Mouse (Mus musculus): ENCODE data around the gene Sgta. TPM values are rescaled to one million over a fixed set of nuclear protein-coding genes. Genes with fewer than 3 reads are reported as not detected.
A peak's percentile ranks its signal among the peaks of the same experiment; 100 is the strongest.

Sgta gene
- 242 and 251 TPM in 2 replicates for polyA plus RNA-seq (2016; fragmentation: Nextera tagmentation; extraction: Ambion mirVana)

DNA sequence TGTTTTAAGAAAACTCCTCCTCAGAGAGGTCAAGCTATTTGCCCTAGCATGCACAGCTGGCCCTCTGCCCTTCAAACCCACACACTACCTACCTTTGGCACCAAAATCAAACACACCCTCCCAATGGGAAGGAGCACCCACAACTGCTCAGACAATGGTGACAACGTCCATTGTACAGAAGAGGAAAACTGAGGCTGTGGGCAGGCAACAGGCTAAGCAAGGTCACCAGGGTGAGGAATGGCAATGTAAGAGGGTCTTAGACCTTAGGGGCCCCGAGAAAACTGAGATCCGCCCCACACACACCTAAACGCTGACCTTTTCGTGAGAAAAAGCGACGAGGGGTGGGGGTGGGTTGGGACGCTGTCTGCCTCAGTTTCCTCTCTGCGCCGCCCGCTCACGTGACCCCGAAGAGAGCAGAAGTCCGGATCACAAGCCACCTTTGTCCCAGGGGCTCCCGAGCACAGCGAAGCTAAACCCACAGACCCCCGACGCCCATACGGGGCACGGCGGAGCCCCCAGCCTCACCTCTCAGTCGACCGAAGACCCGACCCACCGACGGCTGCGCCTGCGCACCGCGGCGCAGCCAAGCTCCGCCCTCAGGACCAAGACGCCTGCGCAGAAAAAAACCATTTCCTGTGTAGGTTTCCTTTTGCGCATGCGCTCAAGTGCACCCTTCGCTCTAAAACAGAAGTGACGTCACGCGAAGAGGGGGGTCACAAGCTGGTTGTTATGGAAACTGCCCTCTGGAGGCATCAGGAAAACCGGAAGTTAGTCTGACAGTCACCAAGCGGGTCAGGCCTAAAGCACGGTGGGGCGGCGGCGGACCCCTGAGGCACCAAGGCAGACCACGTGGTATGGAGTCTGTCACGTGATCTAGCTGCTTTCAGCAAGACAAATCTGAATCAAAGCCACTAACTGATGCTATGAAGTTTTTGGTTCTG is at the start of gene Sgta:
Sgta (minus strand) TSS at position 579 of the 941 bp plus-strand sequence.
- peak within 1 kb of the TSS; percentile 91 for H3K9ac ChIP-seq
- 0 out of 2 replicates have a peak within 1 kb of the TSS, but pooled peaks have one; percentile 30 for H3K27ac ChIP-seq
- H3K36me3 ChIP-seq, result 0 out of 2 replicates have a peak, but pooled peaks cover 16% of the 10 kb centered on the region
- under 1% methylated on average over 48 of the region's 48 CpGs for WGBS
- no peaks in the 10 kb centered on the region for H3K27me3 ChIP-seq
- peak; percentile 89 for ATAC-seq (ENCODE audit: insufficient number of reproducible peaks, insufficient read depth, low FRiP score, low TSS enrichment)
- peak within 1 kb of the TSS; percentile 94 for H3K4me2 ChIP-seq (replicated peaks)
- no peaks in the 10 kb centered on the region for H3K9me3 ChIP-seq
- H3K4me3 ChIP-seq, result peak within 1 kb of the TSS; percentile 87
- peaks cover 21% of the 10 kb centered on the region for H3K4me1 ChIP-seq

DNA sequence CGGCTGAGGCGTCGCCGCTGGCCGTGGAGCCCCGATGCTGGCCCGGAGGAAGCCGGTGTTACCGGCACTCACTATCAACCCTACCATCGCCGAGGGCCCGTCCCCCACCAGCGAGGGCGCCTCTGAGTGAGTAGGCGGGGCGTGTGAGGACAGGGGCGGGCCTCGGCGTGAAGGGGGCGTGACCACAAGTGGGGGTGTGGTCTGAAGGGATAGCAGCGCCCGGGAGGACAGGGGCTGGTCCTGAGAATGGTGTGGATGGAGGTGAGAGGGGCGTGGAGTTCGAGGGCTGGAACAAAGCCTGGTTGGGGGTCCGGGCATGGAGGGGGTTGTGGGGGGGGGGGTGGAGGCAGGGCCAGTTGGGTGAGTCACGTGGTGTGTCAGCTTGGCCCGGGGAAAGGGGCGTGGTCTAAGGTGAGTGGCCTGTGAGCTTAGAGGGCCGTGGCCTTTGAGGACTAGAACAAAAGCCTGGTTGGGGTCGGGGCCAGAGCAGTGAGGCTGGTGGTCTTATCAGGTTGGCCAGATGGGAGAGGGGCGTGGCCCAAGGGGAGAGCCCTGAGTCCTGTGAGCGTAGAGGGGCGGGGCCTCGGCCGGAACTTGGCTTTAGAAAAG is 46.2 kb upstream of the Sgta start:
- WGBS, result under 1% methylated on average over 34 of the region's 35 CpGs
- H3K4me2 ChIP-seq (replicated peaks), result peak overlapping the region; percentile 74
- peak overlapping the region; percentile 99 for H3K9ac ChIP-seq
- peak overlapping the region; percentile 99 for H3K27ac ChIP-seq
- no peaks in the 10 kb centered on the region for H3K27me3 ChIP-seq
- H3K4me1 ChIP-seq, result peaks cover 19% of the 10 kb centered on the region
- ATAC-seq (ENCODE audit: insufficient number of reproducible peaks, insufficient read depth, low FRiP score, low TSS enrichment), result peak; percentile 70
- no peaks in the 10 kb centered on the region for H3K9me3 ChIP-seq
- peak overlapping the region; percentile 93 for H3K4me3 ChIP-seq
- peaks cover 33% of the 10 kb centered on the region for H3K36me3 ChIP-seq

DNA sequence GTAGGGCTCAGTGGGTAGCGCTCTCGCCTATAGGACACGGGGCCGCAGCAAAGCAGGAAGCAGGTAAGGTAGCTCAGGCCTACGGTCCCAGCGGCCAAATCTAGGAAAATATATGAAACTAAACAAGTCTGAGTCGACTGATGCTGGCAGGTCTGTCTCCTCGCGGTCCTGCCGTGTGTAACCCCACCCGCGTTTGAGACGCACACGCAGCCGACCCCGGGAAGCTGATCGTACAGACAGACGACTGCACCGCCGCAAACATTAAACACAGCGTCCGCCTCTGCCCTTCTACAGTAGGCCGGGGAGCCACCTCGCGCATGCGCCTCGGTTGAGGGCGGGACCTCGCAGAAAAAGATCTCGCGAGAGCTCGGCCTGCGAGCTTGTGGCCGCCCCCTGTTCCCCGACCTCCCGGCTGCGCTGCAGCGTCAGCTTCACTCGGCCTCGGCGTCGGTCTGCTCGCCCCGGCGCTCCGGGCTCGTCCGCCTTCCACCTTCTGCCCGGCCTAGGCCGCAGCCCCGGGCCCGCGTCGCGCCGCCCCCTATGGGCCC is 45.7 kb upstream of the Sgta start, which contains the start of gene Map2k2:
Map2k2 (plus strand) TSS at position 351 of the 548 bp plus-strand sequence.
- no peaks in the 10 kb centered on the region for H3K9me3 ChIP-seq
- peaks cover 19% of the 10 kb centered on the region for H3K4me1 ChIP-seq
- H3K36me3 ChIP-seq, result peaks cover 27% of the 10 kb centered on the region
- under 1% methylated on average over 56 of the region's 56 CpGs for WGBS
- H3K9ac ChIP-seq, result peak within 1 kb of the TSS; percentile 99
- no peaks in the 10 kb centered on the region for H3K27me3 ChIP-seq
- H3K27ac ChIP-seq, result peak within 1 kb of the TSS; percentile 99
- peak; percentile 93 for ATAC-seq (ENCODE audit: insufficient number of reproducible peaks, insufficient read depth, low FRiP score, low TSS enrichment)
- peak within 1 kb of the TSS; percentile 93 for H3K4me3 ChIP-seq
- H3K4me2 ChIP-seq (replicated peaks), result peak within 1 kb of the TSS; percentile 74

DNA sequence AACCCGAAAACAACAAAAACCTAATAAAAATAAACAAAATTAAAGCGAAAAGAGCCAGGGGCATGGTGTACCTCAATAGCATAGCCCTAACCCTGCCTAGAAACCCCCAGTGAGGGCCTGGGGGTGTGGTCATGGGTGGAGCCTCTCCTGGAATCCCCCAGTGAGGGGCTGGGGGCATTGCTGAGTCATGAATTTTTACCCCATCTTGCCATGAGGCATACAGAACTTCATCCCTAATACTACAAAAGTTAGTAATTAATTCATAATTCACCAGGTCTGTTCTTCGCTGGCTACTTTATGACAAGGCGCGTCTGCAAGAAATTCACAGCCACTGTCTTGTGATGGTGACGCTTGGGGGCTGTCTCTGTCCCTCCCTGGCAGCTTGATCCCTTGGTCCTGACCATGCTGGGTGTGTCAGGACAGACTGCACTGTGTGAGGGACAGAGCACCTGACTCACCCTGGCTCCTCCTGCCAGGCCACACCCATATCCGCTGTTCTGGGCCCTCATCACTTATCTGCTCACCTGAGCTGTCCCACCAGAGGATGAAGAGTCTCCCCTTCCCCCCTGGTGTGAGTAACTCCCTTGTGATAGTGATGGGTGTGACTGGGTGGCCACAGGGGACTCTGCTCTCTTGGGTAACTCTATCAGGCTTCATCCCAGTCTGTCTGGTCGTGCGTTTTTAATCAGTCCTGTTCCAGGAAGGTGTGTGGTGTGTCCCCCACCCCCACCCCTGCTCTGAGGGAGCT is 35.1 kb upstream of the Sgta start:
- Histone ChIP-seq H3K4me1 (no peaks in the 10 kb centered on the region), H3K4me2 (replicated peaks) (no peak overlapping the region), H3K36me3 (no peaks in the 10 kb centered on the region), H3K9ac (no peak overlapping the region), H3K27me3 (no peaks in the 10 kb centered on the region; the same call in 1 of the 2 replicates), H3K4me3 (no peak overlapping the region), H3K9me3 (no peaks in the 10 kb centered on the region), H3K27ac (no peak overlapping the region)
- ATAC-seq (ENCODE audit: insufficient number of reproducible peaks, insufficient read depth, low FRiP score, low TSS enrichment), result no peak
- WGBS, result 59% methylated on average over 9 of the region's 9 CpGs

GRCm38 (mm10) chr10:81092465-81093250 is 32.7 kb upstream of the Sgta start:
- H3K9ac ChIP-seq, result no peak overlapping the region
- 0 out of 2 replicates have a peak, but pooled peaks cover 8% of the 10 kb centered on the region for H3K4me1 ChIP-seq
- ATAC-seq (ENCODE audit: insufficient number of reproducible peaks, insufficient read depth, low FRiP score, low TSS enrichment), result no peak
- H3K4me2 ChIP-seq (replicated peaks), result no peak overlapping the region
- no peaks in the 10 kb centered on the region; the same call in 1 of the 2 replicates for H3K27me3 ChIP-seq
- 57% methylated on average over 22 of the region's 22 CpGs for WGBS
- no peaks in the 10 kb centered on the region for H3K36me3 ChIP-seq
- no peak overlapping the region for H3K27ac ChIP-seq
- H3K4me3 ChIP-seq, result no peak overlapping the region
- H3K9me3 ChIP-seq, result no peaks in the 10 kb centered on the region

DNA sequence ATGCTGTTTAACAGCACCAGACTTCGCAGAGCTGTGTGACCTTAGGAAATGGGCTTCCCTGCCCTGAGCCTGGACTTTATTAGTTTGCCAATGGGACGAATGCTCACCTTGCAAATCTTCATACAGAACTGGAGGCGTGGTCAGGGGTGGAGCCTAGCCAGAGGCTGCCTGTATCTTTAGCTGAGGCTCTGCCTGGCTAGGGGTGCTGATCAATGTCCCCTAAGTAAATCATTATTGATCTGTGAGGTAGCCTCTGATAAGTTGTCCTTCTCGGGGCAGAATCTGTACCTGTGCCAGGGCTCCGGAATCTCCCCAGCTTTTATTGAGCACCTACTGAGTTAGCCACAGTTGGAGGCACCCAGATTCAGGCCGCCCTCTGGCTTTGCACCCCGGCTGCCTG is 30.6 kb upstream of the Sgta start:
- Histone ChIP-seq H3K9me3 (no peaks in the 10 kb centered on the region), H3K9ac (no peak overlapping the region), H3K4me2 (replicated peaks) (no peak overlapping the region), H3K27me3 (no peaks in the 10 kb centered on the region; the same call in 1 of the 2 replicates), H3K4me3 (no peak overlapping the region), H3K27ac (no peak overlapping the region), H3K36me3 (no peaks in the 10 kb centered on the region), H3K4me1 (0 out of 2 replicates have a peak, but pooled peaks cover 8% of the 10 kb centered on the region)
- no peak for ATAC-seq (ENCODE audit: insufficient number of reproducible peaks, insufficient read depth, low FRiP score, low TSS enrichment)
- WGBS, result 80% methylated on average over 7 of the region's 7 CpGs

- Histone ChIP-seq H3K9ac (no peak overlapping the region), H3K9me3 (no peaks in the 10 kb centered on the region), H3K4me1 (0 out of 2 replicates have a peak, but pooled peaks cover 8% of the 10 kb centered on the region), H3K27ac (no peak overlapping the region), H3K27me3 (no peaks in the 10 kb centered on the region; the same call in 1 of the 2 replicates), H3K36me3 (no peaks in the 10 kb centered on the region), H3K4me2 (replicated peaks) (no peak overlapping the region), H3K4me3 (no peak overlapping the region)
- 58% methylated on average over 2 of the region's 2 CpGs for WGBS
- ATAC-seq (ENCODE audit: insufficient number of reproducible peaks, insufficient read depth, low FRiP score, low TSS enrichment), result no peak
Measured at GRCm38 (mm10) chr10:81089216-81089615, 29.2 kb upstream of the Sgta start.

DNA sequence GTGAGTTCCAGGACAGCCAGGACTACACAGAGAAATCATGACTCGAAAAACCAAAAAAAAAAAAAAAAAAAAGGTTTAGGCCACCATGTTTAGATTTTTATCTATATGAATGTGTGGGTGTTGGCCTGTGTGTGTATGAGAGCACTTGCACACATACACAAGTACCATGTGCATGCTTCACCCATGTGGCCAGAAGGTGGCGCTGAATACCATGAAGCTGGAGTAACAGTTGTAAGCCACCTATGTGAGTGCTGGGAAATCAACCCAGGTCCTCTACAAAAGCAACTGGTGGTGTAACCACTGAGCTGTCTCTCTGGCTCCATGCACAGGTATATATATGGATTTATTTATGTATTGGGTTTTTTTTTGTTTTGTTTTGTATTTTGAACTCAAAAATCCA is 27.0 kb upstream of the Sgta start:
- Histone ChIP-seq H3K9ac (no peak overlapping the region), H3K27ac (no peak overlapping the region), H3K27me3 (no peaks in the 10 kb centered on the region), H3K36me3 (peaks cover 12% of the 10 kb centered on the region), H3K9me3 (no peaks in the 10 kb centered on the region), H3K4me3 (no peak overlapping the region), H3K4me1 (0 out of 2 replicates have a peak, but pooled peaks cover 8% of the 10 kb centered on the region), H3K4me2 (replicated peaks) (no peak overlapping the region)
- no peak for ATAC-seq (ENCODE audit: insufficient number of reproducible peaks, insufficient read depth, low FRiP score, low TSS enrichment)
- WGBS, result 55% methylated on average over 2 of the region's 2 CpGs

DNA sequence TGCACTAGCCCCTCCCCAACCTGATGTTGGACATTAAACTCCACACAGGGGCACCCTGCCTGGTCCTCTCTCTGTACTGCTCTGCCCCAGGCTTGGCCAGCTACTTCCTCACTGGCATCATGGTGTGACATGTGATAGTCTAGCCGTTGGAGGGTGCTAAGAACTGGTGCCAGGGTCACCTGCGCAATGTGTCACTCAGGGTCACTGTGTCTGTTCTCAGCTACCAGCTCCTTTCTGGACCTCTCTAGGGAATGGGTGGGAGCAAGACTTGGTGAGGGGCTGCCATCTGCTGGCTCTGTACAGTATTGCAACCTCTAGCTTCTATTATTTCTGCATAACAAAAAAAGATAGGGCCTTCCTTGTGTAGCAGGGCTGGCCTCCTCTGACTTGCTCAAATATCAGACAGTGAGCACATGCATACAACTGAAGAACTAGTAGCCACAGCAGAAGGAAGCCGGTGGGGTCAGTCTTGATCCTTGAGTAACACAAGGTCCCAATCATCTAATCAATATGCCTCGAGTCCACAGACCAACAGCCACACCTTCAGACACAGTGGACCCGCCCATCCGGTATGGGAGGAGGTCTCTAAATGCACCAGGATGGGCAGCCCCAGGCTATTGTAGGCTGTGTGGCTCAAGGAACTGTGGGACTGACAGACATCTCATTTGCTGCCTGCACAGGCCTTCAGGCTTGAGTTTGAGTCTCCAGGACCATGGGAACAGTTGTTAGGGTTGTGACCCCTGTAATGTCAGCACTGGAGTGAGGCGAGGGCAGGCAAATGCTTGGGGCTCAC is 22.4 kb upstream of the Sgta start:
- 74% methylated on average over 7 of the region's 7 CpGs for WGBS
- Histone ChIP-seq H3K4me3 (no peak overlapping the region), H3K36me3 (peaks cover 59% of the 10 kb centered on the region), H3K4me1 (no peaks in the 10 kb centered on the region), H3K9me3 (no peaks in the 10 kb centered on the region), H3K9ac (no peak overlapping the region), H3K4me2 (replicated peaks) (no peak overlapping the region), H3K27ac (no peak overlapping the region), H3K27me3 (no peaks in the 10 kb centered on the region)
- peak; percentile 13; the same call in 1 of the 2 replicates for ATAC-seq (ENCODE audit: insufficient number of reproducible peaks, insufficient read depth, low FRiP score, low TSS enrichment)
